Mouse (Mus musculus) kidney, postnatal 14 days (tissue): ENCODE measurements around the gene Sppl3.
A peak's percentile ranks its signal among the peaks of the same experiment; 100 is the strongest.
"Not testable (repeated sequence)": the region's sequence is repeated elsewhere in the genome, so short reads cannot be mapped to it uniquely, and the experiment has no call there.

Experiments
- DNase-seq: peaks from one replicate; pipeline ENCODE4 v3.0.0; 2022; ENCODE audit warnings: mixed read lengths

Sppl3 gene

DNA sequence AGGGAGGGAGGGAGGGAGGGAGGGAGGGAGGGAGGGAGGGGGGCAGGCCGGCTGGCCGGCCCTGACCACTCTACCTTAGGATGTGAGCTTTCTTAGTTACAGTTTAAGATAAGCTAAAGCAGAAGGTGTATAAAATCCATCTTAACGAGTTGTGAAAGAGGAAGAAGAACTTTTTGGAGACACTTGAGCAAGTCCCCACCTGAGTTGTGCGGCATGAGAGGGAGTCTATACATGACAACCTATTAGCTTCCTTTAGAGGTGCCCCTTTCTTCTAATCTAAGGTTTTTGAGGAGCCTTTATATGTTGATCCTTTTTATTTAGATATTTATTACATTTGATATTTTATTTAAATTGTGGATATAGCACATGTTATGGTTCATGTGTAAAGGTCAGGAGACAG is 32.7 kb downstream of the Sppl3 start:
- no peak for DNase-seq

DNA sequence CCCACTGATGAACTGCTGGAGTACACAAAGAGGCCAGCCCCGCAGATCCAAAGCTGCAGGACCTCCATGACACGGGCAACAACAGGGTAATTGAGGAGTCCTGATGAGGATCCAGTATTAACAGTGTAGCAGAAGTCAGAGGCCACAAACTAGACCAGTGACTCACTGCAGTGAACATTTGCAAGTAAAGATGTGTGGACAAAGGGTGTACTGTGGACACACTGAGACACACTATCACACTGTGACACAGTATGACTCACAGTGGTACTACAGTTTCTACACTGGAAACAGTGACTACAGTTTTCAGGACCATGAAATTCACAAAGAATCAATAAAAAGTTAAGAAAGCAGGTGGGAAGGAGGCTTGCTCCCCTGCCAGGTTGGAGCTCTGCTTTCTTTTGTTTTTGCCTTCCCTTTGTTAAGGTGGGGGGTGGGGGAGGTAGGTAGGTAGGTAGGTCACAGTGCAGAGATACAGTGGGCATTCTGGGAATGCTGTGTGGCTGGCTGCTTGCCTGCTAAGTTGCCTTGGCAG is 34.3 kb downstream of the Sppl3 start:
- DNase-seq, result no peak

- DNase-seq, result no peak
Measured at GRCm38 (mm10) chr5:115049692-115050091, 38.8 kb downstream of the Sppl3 start.

DNA sequence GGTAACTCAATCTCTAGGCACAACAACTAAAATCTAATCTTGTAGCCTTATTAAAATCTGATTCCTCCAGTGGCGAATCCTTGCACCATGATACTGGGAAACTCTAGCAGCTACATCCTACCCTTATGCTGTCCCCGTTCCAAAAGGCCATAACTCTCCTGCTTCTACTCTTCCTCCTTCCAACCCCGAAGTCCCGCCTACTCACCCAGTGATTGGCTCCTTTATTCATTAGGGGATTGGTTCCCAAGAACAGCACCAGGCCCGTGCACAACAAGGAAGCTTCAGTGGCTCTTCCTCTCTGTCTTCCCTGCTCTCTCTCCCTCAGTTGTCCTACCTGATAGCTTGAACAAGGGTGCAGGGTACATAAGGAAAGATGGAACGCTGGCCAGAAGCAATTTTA is 39.8 kb downstream of the Sppl3 start:
- no peak for DNase-seq

DNA sequence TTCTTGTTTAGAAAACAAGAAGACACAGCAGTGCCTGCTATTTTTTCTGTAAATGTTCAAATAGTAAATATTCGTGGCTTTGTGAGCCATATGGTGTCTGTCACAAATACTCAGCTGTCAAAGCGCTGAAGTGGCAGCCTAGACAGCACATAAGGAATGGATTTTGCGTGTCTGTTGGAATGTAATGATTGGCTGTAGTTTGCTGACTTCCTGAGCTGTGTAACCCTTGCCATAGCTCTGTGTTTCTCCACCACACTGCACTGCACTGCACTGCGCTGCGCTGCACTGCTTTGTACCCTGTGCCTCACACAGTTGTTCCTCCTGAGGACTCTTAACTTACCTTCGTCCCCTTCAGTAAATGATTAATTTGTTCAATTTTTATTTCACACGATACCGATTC is 41.6 kb downstream of the Sppl3 start:
- peak; percentile 40 for DNase-seq

- no peak for DNase-seq
Measured at GRCm38 (mm10) chr5:115053791-115054396, 43.0 kb downstream of the Sppl3 start.

DNA sequence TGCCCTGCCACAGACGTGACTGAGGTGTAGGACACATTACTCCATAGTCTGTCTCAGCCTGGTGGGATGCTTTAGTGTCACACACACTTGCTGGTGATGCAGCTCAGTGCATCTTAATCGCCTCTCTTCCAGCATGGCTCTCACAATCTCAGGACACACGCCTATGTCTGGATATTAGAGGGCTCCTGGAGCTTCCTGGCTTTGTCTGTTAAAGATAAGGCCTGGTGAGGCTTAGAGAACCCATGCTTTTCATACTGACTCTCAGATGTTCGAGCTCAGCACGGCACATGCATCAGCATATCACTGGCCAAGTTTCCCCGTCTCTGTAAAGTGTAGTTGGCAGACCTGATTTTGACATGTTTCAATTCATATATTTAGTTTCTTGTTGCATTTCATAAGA is 44.5 kb downstream of the Sppl3 start:
- no peak for DNase-seq

DNA sequence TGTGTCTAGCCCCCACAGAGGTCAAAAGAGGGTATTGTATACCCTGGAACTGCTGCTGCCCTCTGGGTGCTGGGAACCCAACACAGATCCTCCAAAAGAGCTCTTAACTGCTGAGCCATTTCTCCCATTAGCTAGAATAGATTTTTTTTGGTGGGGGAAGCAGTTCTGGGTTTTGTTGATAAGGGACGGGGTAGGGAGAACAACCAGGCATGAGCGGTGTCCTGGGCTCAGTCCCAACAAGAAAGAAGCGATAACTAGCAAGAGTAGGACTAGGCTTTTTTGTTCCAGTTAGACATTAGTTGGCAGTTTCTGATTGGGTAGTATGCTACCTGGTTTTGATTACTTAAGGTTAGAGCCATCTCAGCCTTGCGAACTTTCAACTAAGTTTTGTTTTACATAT is 46.2 kb downstream of the Sppl3 start:
- no peak for DNase-seq

DNA sequence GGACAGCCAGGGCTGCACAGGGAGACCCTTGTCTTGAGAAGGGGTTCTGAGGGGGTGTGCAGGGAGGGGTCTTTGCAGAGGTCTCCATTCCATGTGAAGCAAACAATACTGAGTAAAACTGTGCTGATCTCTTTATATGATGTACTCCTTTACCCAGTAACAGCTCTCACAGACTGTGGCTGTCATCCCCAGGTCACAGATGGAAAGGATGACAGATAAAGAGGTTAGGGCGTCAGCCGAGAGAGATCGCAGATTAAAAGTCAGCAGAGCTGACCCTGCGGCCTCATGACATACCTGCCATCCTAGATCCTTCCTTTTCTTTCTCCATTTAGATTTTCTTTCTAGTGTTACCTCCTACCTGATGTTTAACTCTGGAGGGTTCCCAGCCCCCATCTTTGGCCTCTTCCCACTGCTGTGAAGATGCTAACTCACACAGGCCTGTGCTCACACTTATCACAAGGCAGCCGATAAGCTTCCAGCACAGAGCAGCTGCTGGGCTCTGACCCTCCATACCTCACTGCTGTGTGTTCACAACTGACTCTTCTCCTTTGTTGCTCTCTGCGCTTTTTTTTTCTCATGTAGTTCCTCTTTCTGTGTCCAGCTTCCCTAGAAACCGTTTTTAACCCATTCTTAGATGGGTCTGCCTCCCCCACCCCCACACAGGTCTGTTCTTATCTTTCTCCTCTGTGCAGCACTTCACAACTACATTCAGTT is 47.8 kb downstream of the Sppl3 start:
- no peak for DNase-seq

DNA sequence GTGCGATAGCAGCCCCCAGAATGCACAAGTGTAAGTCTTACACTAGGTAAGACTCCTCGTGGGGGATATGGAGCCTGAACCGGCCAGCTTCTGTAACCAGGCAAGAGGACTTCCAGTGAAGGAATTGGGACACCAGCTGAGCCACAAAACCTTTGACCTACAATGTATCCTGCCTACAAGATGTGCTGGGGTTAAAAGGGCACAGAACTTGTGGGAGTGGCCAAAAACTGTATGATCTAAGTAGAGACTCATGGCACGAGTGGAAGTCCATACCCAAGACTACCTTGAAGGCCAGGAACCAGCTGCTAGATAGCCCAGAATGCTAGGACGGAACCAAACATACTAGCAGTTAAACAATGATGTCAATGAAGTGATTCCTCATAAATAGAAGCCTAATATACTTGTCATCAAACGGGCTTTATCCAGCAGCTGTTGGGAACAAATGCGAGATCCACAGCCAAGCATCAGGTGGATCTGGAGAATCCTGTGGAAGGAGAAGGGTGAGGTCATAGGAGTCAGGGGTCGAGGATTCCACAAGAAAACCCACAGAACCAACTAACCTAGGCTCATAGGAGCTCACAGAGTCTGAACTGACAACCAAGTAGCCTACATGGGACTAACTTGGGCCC is 49.2 kb downstream of the Sppl3 start:
- DNase-seq, result no peak

DNA sequence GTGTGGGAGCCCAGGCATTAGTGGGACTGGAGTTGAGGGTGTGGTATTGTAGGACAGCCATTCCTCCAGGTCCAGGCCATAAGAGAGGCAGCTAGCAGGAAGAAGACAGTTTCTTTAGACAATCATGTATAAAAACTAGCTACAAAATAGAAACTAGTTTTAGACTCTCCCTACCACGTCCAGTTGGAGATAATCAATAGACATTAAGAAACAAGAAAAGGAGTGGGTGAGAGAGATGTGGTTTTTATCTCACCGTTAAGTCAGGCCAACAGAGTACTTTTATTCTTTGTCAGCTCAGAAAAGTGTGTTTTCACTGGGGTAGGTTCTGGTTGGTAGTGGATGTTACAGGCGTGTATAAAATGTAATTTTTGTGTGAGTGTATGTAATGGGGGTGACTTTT is 50.0 kb downstream of the Sppl3 start:
- no peak for DNase-seq

DNA sequence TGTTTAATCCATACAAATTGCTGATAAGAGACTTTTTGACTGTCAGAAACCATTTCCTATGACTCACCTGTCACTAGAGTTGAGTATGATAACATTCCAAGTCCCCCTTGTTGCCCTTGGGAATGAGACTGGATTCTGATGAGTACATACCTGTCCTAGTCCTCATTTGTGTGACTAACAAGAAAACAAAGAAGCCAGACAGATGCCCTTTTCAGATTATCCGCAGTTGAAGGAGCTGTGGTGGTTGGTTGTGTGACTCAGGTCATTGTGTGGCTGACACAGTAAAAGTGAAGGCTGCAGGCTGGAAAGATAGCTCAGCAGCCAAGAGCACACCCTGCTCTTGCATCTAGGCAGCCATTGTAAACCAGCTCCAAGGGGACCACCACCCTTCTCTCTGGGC is 51.6 kb downstream of the Sppl3 start:
- DNase-seq, result no peak

- no peak for DNase-seq
Measured at GRCm38 (mm10) chr5:115063391-115063790, 52.5 kb downstream of the Sppl3 start.

DNA sequence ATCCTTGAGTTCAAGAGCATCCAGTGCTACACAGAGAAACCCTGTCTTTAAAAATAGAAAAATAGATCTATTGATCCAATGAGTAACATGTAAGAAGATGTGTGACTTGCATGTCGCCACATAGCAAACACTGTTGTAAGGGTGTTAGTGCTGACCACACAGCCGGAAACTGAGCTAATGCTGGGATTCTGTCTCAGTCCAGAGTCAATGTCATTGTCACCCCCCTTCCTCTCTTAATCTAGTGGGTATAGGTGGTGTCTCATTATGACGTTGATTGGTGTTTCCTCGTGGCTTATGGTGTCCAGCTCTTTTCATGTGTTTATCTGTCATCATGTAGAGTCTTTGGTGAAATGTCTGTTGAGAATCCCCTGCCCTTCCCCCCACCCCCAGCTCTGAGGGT is 55.3 kb downstream of the Sppl3 start:
- DNase-seq, result no peak

DNA sequence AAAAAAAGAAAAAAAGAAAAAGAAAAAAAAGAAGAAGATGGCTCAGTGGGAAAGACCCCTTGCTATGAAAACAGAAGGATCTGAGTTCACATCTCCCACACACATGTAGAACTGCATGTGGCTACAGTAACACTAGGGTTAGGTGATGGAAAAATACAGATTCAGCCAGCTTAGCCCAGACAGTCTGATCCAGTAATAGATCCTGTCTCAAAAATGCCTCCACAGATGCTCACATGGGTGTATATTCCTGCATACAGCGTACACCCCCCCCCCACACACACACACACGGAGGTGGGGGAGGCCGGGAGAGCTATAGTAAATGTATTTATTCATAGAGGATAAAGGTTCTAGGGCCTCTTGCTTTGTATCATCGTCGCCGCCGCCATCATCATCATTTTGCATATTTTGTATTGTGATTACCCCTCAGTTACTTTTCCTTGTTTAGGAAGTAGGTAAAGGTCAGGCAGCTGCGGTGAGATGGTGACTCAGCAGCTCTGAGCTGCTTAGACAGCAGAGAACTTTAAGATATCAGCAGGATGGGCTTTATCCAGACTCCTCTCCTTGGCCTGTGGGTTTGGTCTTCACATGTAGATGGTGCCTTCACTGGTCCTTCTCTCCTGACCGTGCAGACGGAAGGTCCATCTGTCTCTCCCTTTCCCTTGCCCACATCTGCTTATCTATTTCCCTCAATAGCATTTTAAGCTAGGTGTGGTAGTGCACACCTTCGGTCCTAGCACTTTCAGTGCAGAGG is 57.9 kb downstream of the Sppl3 start:
- no peak for DNase-seq

GRCm38 (mm10) chr5:115069611-115070010 is 58.7 kb downstream of the Sppl3 start:
- DNase-seq, result no peak

- no peak for DNase-seq
Measured at GRCm38 (mm10) chr5:115070457-115070856, 59.5 kb downstream of the Sppl3 start.

GRCm38 (mm10) chr5:115071096-115071901 is 60.4 kb downstream of the Sppl3 start:
- peak; percentile 36 for DNase-seq

GRCm38 (mm10) chr5:115072143-115072542 is 61.2 kb downstream of the Sppl3 start:
- peak; percentile 20 for DNase-seq

DNA sequence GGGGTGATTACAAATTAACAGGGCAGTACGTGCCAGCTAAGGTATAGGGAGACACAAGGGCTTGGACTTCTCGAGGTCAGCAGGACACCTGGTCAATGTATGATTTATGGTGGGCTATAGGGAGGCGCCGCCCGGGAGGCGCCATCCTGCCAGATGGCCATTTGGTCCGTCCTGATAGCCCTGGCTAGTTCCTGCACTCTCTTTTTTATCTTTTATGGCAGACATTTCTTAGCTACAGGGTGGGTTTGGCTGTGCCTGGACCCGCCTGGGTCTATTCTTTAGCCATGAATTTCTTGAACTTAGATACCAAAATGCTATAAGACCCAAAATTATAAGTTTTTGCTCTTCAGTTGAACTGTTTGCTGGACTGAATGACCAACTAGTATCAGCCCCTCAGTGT is 62.4 kb downstream of the Sppl3 start:
- not testable (repeated sequence) for DNase-seq

- DNase-seq, result no peak
Measured at GRCm38 (mm10) chr5:115074749-115075148, 63.8 kb downstream of the Sppl3 start.

GRCm38 (mm10) chr5:115076144-115076901 is 65.4 kb downstream of the Sppl3 start:
- peak; percentile 72 for DNase-seq
